Mouse (Mus musculus) kidney, postnatal 4 days (tissue): Measurements from ENCODE around the gene Apoc1.
A peak's percentile ranks its signal among the peaks of the same experiment; 100 is the strongest.

Experiments used
- DNase-seq, 2 experiments: peaks; one replicate each; pipeline ENCODE4 v3.0.0; 2021; ENCODE audit warnings: mixed read lengths in 2 of 2

Gene Apoc1

GRCm38 (mm10) chr7:19691873-19692865 lies at the start of gene Apoc1:
Gene Apoc1 (minus strand): TSS chr7:19692660.
- DNase-seq, result peak; percentile 52 to 69

GRCm38 (mm10) chr7:19741329-19742031 lies 49.0 kb upstream of the Apoc1 start:
- peak; percentile 75 to 83 for DNase-seq

- peak; percentile 51 to 61 for DNase-seq
Observed at GRCm38 (mm10) chr7:19740269-19740668, 47.8 kb upstream of the Apoc1 start.

- peak in 1 of 2 experiments; percentile 43 for DNase-seq
Observed at GRCm38 (mm10) chr7:19738771-19739170, 46.3 kb upstream of the Apoc1 start.

- peak in 1 of 2 experiments; percentile 15 for DNase-seq
Observed at GRCm38 (mm10) chr7:19736389-19737057, 44.1 kb upstream of the Apoc1 start.

DNA sequence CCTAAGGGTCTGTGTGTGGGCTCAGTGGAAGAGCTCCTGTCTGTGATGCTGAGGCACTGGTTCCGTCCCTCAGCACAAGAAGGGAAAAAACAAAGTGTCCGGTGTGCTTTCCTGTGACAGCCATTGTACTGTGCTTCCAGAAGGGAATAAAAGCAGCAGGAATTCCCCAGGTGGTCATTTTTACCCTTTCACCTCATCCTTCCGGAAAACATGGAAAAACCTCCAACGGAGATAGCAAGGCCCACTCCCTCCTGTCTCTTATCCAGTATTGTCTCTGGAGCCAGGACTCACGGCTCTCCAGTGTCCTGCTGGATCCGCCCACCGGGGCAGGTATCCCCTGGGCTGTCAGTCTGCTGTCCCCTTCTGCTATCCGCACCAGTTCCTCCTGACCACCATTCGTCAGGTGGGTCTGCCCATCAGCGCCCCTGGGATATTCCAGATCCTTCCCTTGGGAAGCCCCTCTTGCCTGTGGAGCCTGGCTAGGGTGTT lies 41.8 kb upstream of the Apoc1 start:
- no peak for DNase-seq

- DNase-seq, result peak in 1 of 2 experiments; percentile 27
Observed at GRCm38 (mm10) chr7:19726541-19726940, 34.1 kb upstream of the Apoc1 start.

DNA sequence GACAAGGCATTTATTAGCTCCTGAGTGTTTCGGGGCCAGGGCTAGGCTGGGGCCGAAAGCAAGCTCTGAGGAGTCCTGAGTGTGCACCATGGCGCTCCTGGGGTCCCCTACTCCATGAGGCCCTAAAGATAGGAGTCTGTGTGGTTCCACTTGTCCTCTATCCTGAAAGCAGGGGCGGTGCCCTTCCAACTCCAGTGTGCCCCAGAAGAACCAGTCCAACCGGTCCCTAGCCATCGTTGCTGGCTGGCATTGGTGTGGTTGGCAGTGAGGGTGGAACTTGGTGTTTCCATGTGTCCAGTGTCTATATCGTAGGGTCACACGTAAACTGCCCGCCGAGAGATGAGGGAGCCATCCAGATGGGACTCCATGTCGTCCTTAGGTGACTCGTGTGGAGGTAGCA lies 31.7 kb upstream of the Apoc1 start:
- DNase-seq, result no peak

DNA sequence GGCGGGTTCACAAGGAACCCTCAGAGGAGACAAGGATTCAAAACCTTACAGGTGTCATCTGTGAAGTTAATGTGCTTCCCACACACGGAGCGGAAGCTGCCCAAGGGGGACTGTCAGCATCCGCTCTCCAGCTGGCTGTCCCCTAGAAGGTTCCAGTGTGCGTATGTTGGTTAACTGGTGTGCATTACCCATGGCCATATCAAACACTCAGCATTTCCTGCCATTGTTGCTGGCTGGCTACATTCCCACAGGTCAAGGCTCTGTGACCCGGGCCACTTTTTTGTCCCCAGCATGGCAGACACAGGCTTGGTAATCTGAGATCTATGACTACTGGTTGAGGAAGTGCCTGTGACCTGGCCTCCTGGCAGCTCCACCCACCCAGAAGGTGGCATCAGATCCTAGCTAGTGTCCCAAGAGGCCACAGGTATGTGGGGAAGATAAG lies 30.3 kb upstream of the Apoc1 start:
- peak; percentile 68 to 77 for DNase-seq

DNA sequence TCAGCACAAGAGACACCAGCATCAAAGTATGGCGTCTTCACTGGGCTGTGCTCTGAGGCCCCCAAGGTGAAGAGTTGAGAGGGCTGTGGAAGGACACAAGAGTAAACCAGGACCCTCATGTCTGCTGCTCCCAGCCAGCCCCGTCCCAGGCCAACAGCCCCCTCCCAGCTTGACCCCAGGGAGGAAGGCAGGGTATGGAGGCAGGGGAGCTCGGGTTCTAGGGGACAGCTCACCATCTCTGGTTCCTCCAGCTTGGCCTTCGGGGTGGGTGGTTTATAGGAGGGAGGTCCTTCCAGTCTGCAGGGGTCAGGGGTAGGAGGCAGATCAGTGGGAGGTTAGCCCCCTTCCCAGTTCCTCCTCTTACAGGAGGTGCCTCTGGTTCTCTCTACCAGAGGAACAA lies 26.7 kb upstream of the Apoc1 start:
- no peak for DNase-seq

DNA sequence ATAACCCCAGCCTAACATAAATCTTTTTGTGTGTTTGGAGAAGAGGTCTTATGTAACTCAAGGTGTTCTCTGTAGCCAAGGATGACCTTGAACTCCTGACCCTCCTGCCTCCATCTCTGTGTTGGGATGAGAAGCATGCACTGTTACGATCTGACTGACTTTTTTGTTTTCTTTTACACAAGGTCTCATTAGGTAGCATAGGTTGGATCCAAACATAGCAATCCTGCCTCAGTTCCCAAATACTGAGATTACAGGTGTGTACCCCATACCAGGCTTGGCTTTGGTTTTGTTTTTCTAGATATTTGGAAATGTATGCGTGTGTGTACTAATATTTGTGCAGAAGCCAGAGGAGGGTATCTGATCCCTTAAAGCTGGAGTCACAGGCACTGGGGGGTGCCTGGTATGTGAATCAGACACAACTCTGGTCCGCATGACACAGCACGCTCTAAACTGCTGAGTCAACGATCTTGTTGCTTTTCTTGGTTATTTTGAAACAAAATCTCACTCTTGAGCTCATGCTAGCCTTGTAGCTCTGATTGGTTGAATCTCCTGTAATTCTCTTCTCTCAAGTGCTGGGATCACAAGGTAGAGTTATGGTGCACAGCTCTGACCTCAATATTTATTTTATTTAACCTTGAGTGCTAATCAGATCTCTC lies 26.0 kb upstream of the Apoc1 start:
- DNase-seq, result no peak

- no peak for DNase-seq
Observed at GRCm38 (mm10) chr7:19717346-19717745, 24.9 kb upstream of the Apoc1 start.

- DNase-seq, result no peak
Observed at GRCm38 (mm10) chr7:19716822-19717221, 24.4 kb upstream of the Apoc1 start.

DNA sequence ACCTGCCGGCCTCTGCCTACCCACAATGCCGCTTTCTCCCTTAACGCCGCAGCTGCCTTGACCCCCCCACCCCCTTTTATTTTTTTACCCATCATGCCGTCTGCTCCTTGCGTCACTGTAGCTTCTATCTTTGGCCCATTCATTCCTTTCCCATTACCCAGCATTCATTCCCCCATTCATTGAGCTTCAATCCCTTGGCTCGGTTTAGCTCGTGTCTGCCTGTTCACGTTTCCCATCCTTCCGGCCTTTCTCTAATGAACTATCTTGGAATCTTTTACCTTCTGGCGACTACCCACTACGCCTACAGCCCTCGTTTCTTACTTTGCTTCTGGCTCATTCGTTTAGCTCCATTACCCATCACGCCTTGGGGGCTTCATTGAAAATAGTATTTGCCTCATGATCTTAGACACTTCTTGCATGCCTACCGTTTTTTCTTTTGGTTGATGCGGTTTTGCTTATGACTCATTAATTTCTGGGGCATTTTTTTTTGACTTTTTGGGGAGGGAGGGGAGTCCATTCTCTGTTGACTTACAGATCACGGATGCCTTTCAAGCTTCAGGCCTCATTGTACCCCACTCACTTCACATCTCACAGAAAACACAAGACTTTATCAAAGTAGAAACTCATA lies 23.7 kb upstream of the Apoc1 start:
- DNase-seq, result no peak

- DNase-seq, result peak; percentile 99
Observed at GRCm38 (mm10) chr7:19715239-19716054, 23.0 kb upstream of the Apoc1 start, which contains the start of gene Tomm40. Gene Tomm40 (minus strand): TSS chr7:19715438.

- no peak for DNase-seq
Observed at GRCm38 (mm10) chr7:19714836-19715235, 22.4 kb upstream of the Apoc1 start.

GRCm38 (mm10) chr7:19713598-19713997 lies 21.1 kb upstream of the Apoc1 start:
- no peak for DNase-seq

DNA sequence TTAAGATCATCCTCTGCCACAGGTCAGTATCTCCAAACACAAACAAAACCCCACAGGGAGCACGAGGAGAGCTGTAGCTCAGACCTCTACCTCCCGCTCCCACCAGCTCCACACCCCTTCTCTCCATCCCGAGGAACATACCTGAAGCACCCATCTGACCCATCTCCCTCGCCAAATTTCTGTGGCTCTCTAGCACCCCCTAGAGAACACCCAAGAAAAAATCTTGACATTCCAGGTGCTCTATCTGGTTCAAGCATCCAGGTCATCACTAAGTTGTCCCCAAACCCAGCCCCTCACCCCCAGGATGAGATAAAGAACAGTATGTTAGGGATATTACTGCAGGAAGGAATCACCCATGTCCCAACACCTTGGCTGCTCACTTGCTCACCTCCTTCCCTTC lies 20.7 kb upstream of the Apoc1 start:
- DNase-seq, result no peak

DNA sequence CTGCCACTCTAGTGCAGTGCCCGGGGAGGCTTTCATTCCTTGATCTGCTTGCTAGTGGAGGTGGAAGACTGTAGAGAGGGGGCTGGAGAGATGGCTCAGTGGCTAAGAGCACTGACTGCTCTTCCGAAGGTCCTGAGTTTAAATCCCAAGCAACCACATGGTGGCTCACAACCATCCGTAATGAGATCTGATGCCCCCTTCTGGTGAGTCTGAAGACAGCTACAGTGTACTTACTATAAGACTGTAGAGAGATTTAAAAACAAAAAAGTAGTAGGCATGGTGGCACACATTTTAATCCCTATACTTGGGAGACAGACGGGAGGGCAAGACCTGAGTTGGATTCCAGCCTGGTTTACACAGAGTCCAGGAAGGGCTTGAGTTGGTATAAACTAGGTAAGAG lies 20.0 kb upstream of the Apoc1 start:
- DNase-seq, result no peak

DNA sequence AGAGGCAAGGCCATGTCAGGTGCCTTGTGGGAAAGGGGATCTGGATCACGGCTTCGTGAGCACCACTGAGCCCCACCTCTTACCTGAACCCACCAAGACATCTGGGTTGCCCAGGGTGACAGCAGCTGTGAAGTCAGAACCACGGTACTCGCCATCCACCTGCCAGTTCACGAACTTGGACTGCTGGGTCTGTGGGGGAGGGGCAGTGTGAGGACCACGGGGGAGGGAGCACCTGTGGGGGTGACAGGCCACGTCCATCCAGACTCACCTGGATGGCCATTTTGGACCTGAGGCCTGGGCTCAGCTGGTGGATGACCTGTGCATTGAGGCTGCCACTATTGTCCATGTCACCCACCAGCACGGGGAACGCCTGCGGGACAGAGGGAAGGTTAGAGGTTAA lies 18.2 kb upstream of the Apoc1 start:
- DNase-seq, result no peak

GRCm38 (mm10) chr7:19705271-19705670 lies 12.8 kb upstream of the Apoc1 start:
- no peak for DNase-seq
